Comparison of ENCODE assay signal across 8 mouse cellular contexts in the genomic region with DNA sequence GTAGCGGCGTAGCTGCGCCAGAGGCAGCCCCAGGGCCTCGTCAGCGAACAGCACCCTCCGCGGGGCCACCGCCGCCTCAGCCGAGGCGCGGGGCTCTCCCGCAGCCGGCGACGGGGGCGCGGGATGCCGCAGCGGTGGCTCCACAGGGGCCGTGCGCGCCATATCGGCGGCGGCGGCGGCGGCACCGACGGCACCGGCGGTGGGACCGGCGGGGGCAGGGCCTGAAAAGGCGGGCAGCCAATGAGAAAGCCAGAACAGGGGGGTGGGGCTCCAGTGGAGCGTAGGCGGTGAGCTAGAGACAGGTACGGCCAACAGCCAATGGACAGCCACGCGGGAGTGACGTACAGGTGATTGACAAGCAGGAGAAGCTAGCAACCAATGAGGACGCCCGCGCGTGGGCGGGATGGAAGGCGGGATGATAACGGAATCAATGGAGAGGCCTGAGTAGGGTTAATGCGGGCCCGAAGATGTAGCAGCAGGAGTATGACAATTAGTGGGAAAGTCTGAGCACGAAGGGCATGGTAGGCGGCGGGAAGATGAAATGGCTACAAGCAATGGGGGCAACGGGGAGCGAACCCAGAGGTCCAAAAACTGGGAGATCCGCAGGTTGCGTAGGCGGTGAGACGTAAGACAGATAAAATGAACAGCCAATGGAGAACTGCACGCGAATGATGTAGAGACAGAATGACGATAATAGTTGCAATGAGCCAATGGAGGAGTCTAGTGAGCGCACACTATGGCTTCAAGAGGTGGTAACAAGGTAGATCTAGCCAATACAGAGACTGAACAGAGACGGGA. TPM values are rescaled to one million over a fixed set of nuclear protein-coding genes. Genes with fewer than 3 reads are reported as not detected.
DNase-seq lines count a peak whose midpoint lies in the region; ATAC-seq lines count a peak whose summit lies in the region.

TSS of gene Ppp1r3f (minus strand) at position 197 of the 798 bp plus-strand sequence.

- no peaks in the 10 kb centered on the region for H3K9me3 ChIP-seq in forebrain, embryonic 14.5 days (replicated peaks; ENCODE audit: control insufficient read depth, low read length)
- no peaks in the 10 kb centered on the region for H3K9me3 ChIP-seq in neural tube, embryonic 15.5 days (replicated peaks)

- peak; percentile 99 for ATAC-seq in forebrain, embryonic 14.5 days
- peak; percentile 97 for ATAC-seq in neural tube, embryonic 15.5 days (ENCODE audit: low FRiP score)

- H3K4me2 ChIP-seq in forebrain, embryonic 14.5 days (ENCODE audit: low read length): peak within 1 kb of the TSS; percentile 60
- H3K4me2 ChIP-seq in neural tube, embryonic 15.5 days: peak within 1 kb of the TSS; percentile 65

- peak within 1 kb of the TSS; percentile 86 for H3K27ac ChIP-seq in forebrain, embryonic 14.5 days (ENCODE audit: low read depth, low read length)
- peak within 1 kb of the TSS; percentile 94 for H3K27ac ChIP-seq in neural tube, embryonic 15.5 days (replicated peaks)

- H3K4me3 ChIP-seq in forebrain, embryonic 14.5 days (ENCODE audit: low read depth, low read length): peak within 1 kb of the TSS; percentile 50
- H3K4me3 ChIP-seq in neural tube, embryonic 15.5 days (replicated peaks): peak within 1 kb of the TSS; percentile 53

- no peaks in the 10 kb centered on the region for H3K36me3 ChIP-seq in forebrain, embryonic 14.5 days (ENCODE audit: control insufficient read depth, insufficient read depth, low read length)
- H3K36me3 ChIP-seq in neural tube, embryonic 15.5 days: no peaks in the 10 kb centered on the region

- peak within 1 kb of the TSS; percentile 72 for H3K9ac ChIP-seq in forebrain, embryonic 14.5 days (ENCODE audit: low read length)
- H3K9ac ChIP-seq in neural tube, embryonic 15.5 days (replicated peaks): peak within 1 kb of the TSS; percentile 65

- DNase-seq in ES-CJ7 (ENCODE audit: low read depth, low spot score): peak; percentile 95
- DNase-seq in cerebellum, adult 11 months: peak; percentile 93
- DNase-seq in forebrain, embryonic 14.5 days (ENCODE audit: low spot score): peak; percentile 97
- peak; percentile 86 to 88 for DNase-seq in heart, postnatal 14 days
- peak; percentile 99 for DNase-seq in layer of hippocampus, adult 11-12 months (ENCODE audit: low spot score)
- DNase-seq in lung, adult 18-20 months: peak; percentile 95 to 97
- DNase-seq in testis, postnatal 14 days (ENCODE audit: low spot score): peak; percentile 96

- H3K27me3 ChIP-seq in forebrain, embryonic 14.5 days (replicated peaks; ENCODE audit: control insufficient read depth, insufficient read depth, low read length): no peaks in the 10 kb centered on the region
- no peaks in the 10 kb centered on the region for H3K27me3 ChIP-seq in neural tube, embryonic 15.5 days (replicated peaks)

- 30% methylated on average over 65 of the region's 65 CpGs for WGBS in forebrain, embryonic 14.5 days
- 20% methylated on average over 60 of the region's 65 CpGs for WGBS in neural tube, embryonic 15.5 days

- peaks cover 6% of the 10 kb centered on the region; the same call in 1 of the 2 replicates for H3K4me1 ChIP-seq in forebrain, embryonic 14.5 days (ENCODE audit: control insufficient read depth, insufficient read depth, low read length)
- H3K4me1 ChIP-seq in neural tube, embryonic 15.5 days: peaks cover 30% of the 10 kb centered on the region

- intact Hi-C loops in heart, postnatal 14 days (cut with DNase I): loop anchor here (2.0 to 5.0 kb wide), 2 partner anchors 31 to 78 kb away; partner anchors contain the start of gene Ccdc22

RNA-seq across cellular contexts. Expression of gene Ppp1r3f, which starts in this region (rescaled TPM):
- 2.6 and 3.3 TPM in 2 replicates for polyA plus RNA-seq in forebrain, embryonic 14.5 days (2014; fragmentation: Nextera tagmentation; extraction: Ambion mirVana)
- 1 to 10 TPM; 2.3 to 2.6 TPM for total RNA-seq in heart, postnatal 14 days (2021)
- polyA plus RNA-seq in neural tube, embryonic 15.5 days (2015; fragmentation: Nextera tagmentation; extraction: Ambion mirVana): 6.0 and 7.5 TPM in 2 replicates

Comparison
In these comparisons a context has a peak if more than half of its experiments do, and no peak if none do; other contexts are left out.
1. Peak in every context shown above with its lines: DNase-seq, ATAC-seq, H3K4me3 ChIP-seq and H3K27ac ChIP-seq.